Mouse (Mus musculus): ENCODE measurements around the gene Tyrp1.

Tyrp1 gene

GRCm38 (mm10) chr4:80834050-80834449 is at the start of gene Tyrp1:
TSS of gene Tyrp1 (plus strand) at chr4:80834123.
- no peak for DNase-seq (ENCODE audit: low read depth)

- no peak for DNase-seq (ENCODE audit: low read depth)
These were observed 45.6 kb upstream of the Tyrp1 start for GRCm38 (mm10) chr4:80788339-80788738.

- peak; percentile 9 for DNase-seq (ENCODE audit: low read depth)
These were observed 14.4 kb upstream of the Tyrp1 start for GRCm38 (mm10) chr4:80819511-80819910.

GRCm38 (mm10) chr4:80821945-80822344 is 12.0 kb upstream of the Tyrp1 start:
- DNase-seq (ENCODE audit: low read depth): no peak

- no peak for DNase-seq (ENCODE audit: low read depth)
These were observed 5.7 kb upstream of the Tyrp1 start for GRCm38 (mm10) chr4:80828232-80828631.

GRCm38 (mm10) chr4:80839317-80839716 is 5.4 kb downstream of the Tyrp1 start:
- no peak for DNase-seq (ENCODE audit: low read depth)

GRCm38 (mm10) chr4:80841980-80842379 is 8.1 kb downstream of the Tyrp1 start:
- peak; percentile 60 for DNase-seq (ENCODE audit: low read depth)

GRCm38 (mm10) chr4:80843752-80844151 is 9.8 kb downstream of the Tyrp1 start:
- peak; percentile 16 for DNase-seq (ENCODE audit: low read depth)

GRCm38 (mm10) chr4:80846052-80846451 is 12.1 kb downstream of the Tyrp1 start:
- DNase-seq (ENCODE audit: low read depth): no peak

GRCm38 (mm10) chr4:80852590-80853425 is 18.9 kb downstream of the Tyrp1 start:
- DNase-seq (ENCODE audit: low read depth): no peak

GRCm38 (mm10) chr4:80855495-80855894 is 21.6 kb downstream of the Tyrp1 start:
- no peak for DNase-seq (ENCODE audit: low read depth)

- no peak for DNase-seq (ENCODE audit: low read depth)
These were observed 29.0 kb downstream of the Tyrp1 start for GRCm38 (mm10) chr4:80862962-80863361.

GRCm38 (mm10) chr4:80863906-80864305 is 30.0 kb downstream of the Tyrp1 start:
- no peak for DNase-seq (ENCODE audit: low read depth)

- DNase-seq (ENCODE audit: low read depth): no peak
These were observed 30.6 kb downstream of the Tyrp1 start for GRCm38 (mm10) chr4:80864511-80864922.

GRCm38 (mm10) chr4:80866065-80866464 is 32.1 kb downstream of the Tyrp1 start:
- peak; percentile 83 for DNase-seq (ENCODE audit: low read depth)

- no peak for DNase-seq (ENCODE audit: low read depth)
These were observed 35.7 kb downstream of the Tyrp1 start for GRCm38 (mm10) chr4:80869598-80869997.

GRCm38 (mm10) chr4:80872847-80873644 is 39.1 kb downstream of the Tyrp1 start:
- peak; percentile 85 for DNase-seq (ENCODE audit: low read depth)

GRCm38 (mm10) chr4:80874121-80874859 is 40.4 kb downstream of the Tyrp1 start:
- DNase-seq (ENCODE audit: low read depth): no peak

GRCm38 (mm10) chr4:80875055-80875454 is 41.1 kb downstream of the Tyrp1 start:
- no peak for DNase-seq (ENCODE audit: low read depth)

GRCm38 (mm10) chr4:80881996-80882599 is 48.2 kb downstream of the Tyrp1 start:
- no peak for DNase-seq (ENCODE audit: low read depth)

- peak; percentile 50 for DNase-seq (ENCODE audit: low read depth)
These were observed 52.7 kb downstream of the Tyrp1 start for GRCm38 (mm10) chr4:80886631-80887030.

- DNase-seq (ENCODE audit: low read depth): no peak
These were observed 57.1 kb downstream of the Tyrp1 start for GRCm38 (mm10) chr4:80891004-80891403.
